Mouse (Mus musculus) CH12.LX (cell line): Measurements from ENCODE around the gene Zfand6.

Experiments
- CHD1 ChIP-seq: IDR thresholded peaks from 2 replicates; pipeline ENCODE4 v1.6.1; 2012; ENCODE audit warnings: low read depth, low read length, improper control_type of control experiment, inconsistent platforms
- CTCF ChIP-seq, 2 experiments: IDR thresholded peaks in 1 of 2; conservative IDR thresholded peaks in 1 of 2; 2 replicates each; pipeline ENCODE4 v1.5.1; 2011 to 2012; ENCODE audit warnings: low read depth in 2 of 2, low read length in 2 of 2, improper control_type of control experiment in 1 of 2, inconsistent platforms in 1 of 2, mild to moderate bottlenecking in 1 of 2, moderate library complexity in 1 of 2
- EP300 ChIP-seq: IDR thresholded peaks from 2 replicates; pipeline ENCODE4 v1.6.1; 2011; ENCODE audit warnings: low read length, improper control_type of control experiment
- HCFC1 ChIP-seq: IDR thresholded peaks from 2 replicates; pipeline ENCODE4 v1.6.1; 2012; ENCODE audit warnings: low read depth, mild to moderate bottlenecking, inconsistent platforms, low read length, improper control_type of control experiment
- MAX ChIP-seq: IDR thresholded peaks from 2 replicates; pipeline ENCODE4 v1.6.1; 2011; ENCODE audit warnings: low read length, improper control_type of control experiment
- MEF2A ChIP-seq: IDR thresholded peaks from 2 replicates; pipeline ENCODE4 v1.6.1; 2014; ENCODE audit warnings: low read depth, mild to moderate bottlenecking, inconsistent platforms, low read length, improper control_type of control experiment, borderline replicate concordance
- MYC ChIP-seq: IDR thresholded peaks from 2 replicates; pipeline ENCODE4 v1.6.1; 2011; ENCODE audit warnings: low read depth, mild to moderate bottlenecking, improper control_type of control experiment, low read length
- POLR2A ChIP-seq: IDR thresholded peaks from 2 replicates; pipeline ENCODE4 v1.6.1; 2011; ENCODE audit warnings: low read depth, mild to moderate bottlenecking, improper control_type of control experiment, low read length
- POLR2AphosphoS2 ChIP-seq: IDR thresholded peaks from 2 replicates; pipeline ENCODE4 v1.6.1; 2011; ENCODE audit warnings: low read depth, low read length, improper control_type of control experiment
- TCF12 ChIP-seq: IDR thresholded peaks from 2 replicates; pipeline ENCODE4 v1.6.1; 2014; ENCODE audit warnings: low read depth, mild to moderate bottlenecking, inconsistent platforms, low read length, improper control_type of control experiment
- USF1 ChIP-seq: IDR thresholded peaks from 2 replicates; pipeline ENCODE4 v1.6.1; 2014; ENCODE audit warnings: low read depth, mild to moderate bottlenecking, inconsistent platforms, low read length, improper control_type of control experiment

- TF ChIP-seq CTCF (conservative IDR thresholded peaks at IDR 0.05 in 1 of 2, IDR thresholded peaks at IDR 0.05 in 1 of 2; ENCODE audit: low read depth in 2 of 2, low read length in 2 of 2): no peak
- TF ChIP-seq HCFC1: no peak
- TF ChIP-seq POLR2AphosphoS2: no peak
- no peak for TF ChIP-seq EP300
- no peak for TF ChIP-seq MAX
- TF ChIP-seq POLR2A: no peak
- TF ChIP-seq CHD1: no peak
- no peak for TF ChIP-seq MEF2A
- TF ChIP-seq MYC: no peak
- no peak for TF ChIP-seq USF1
- TF ChIP-seq TCF12: no peak
Measured at GRCm38 (mm10) chr7:84667946-84668345, 21.8 kb downstream of the Zfand6 start.
